In genomic region chr7:45808471-45808870, GRCm38 (mm10) we compare ENCODE assay signal across 19 mouse cellular contexts. TPM values are rescaled to one million over a fixed set of nuclear protein-coding genes. Genes with fewer than 3 reads are reported as not detected.
DNase-seq lines count a peak whose midpoint lies in the region; ATAC-seq and TF ChIP-seq lines count a peak whose summit lies in the region.
"Had no signal": no experiment of that assay in that cellular context is flagged by ENCODE, and none has a peak within 500 bp of the region (broad histone marks: within the 10 kb centered on the region; RNA-seq: fewer than 3 reads in every experiment).

No protein-coding gene starts in this region.

- no peak overlapping the region for H3K4me2 ChIP-seq in hindbrain, embryonic 13.5 days
- no peak overlapping the region for H3K4me2 ChIP-seq in hindbrain, embryonic 16.5 days (ENCODE audit: low read length)
- H3K4me2 ChIP-seq in midbrain, embryonic 14.5 days (ENCODE audit: low read length): no peak overlapping the region
- H3K4me2 ChIP-seq: embryonic facial prominence, embryonic 12.5 days; heart, embryonic 13.5 days; liver, embryonic 12.5 days had no signal

- peak overlapping the region; percentile 78; the same call in 1 of the 2 replicates for H3K27ac ChIP-seq in hindbrain, embryonic 13.5 days
- no peak overlapping the region; the same call in 1 of the 2 replicates for H3K27ac ChIP-seq in hindbrain, embryonic 16.5 days (ENCODE audit: low read depth, low read length)
- H3K27ac ChIP-seq in midbrain, embryonic 14.5 days (replicated peaks; ENCODE audit: low read depth, low read length): 0 out of 2 replicates have a peak overlapping the region, but pooled peaks have one; percentile 32
- H3K27ac ChIP-seq: embryonic facial prominence, embryonic 12.5 days; heart, embryonic 13.5 days; kidney, postnatal 0 days; liver, embryonic 12.5 days had no signal

- peaks cover 48% of the 10 kb centered on the region for H3K4me1 ChIP-seq in hindbrain, embryonic 13.5 days (replicated peaks)
- peaks cover 12% of the 10 kb centered on the region for H3K4me1 ChIP-seq in hindbrain, embryonic 16.5 days (ENCODE audit: control insufficient read depth, insufficient read depth, low read depth, low read length)
- peaks cover 78% of the 10 kb centered on the region for H3K4me1 ChIP-seq in E14TG2a.4 (replicated peaks; ENCODE audit: low read depth, low read length)
- peaks cover 10% of the 10 kb centered on the region for H3K4me1 ChIP-seq in midbrain, embryonic 14.5 days (ENCODE audit: control insufficient read depth, insufficient read depth, low read length)

- peaks cover 87% of the 10 kb centered on the region for H3K36me3 ChIP-seq in hindbrain, embryonic 13.5 days
- H3K36me3 ChIP-seq in hindbrain, embryonic 16.5 days (ENCODE audit: control insufficient read depth, insufficient read depth, low read length): peaks cover 60% of the 10 kb centered on the region
- H3K36me3 ChIP-seq in E14TG2a.4 (ENCODE audit: insufficient read depth, low read length): peaks cover 77% of the 10 kb centered on the region
- H3K36me3 ChIP-seq in midbrain, embryonic 14.5 days (ENCODE audit: control insufficient read depth, insufficient read depth, low read length): peaks cover 88% of the 10 kb centered on the region

- no peak for TF ChIP-seq CTCF in E14TG2a.4 (conservative IDR thresholded peaks at IDR 0.05; ENCODE audit: low read length)

- 45% methylated on average over 9 of the region's 11 CpGs for WGBS in hindbrain, embryonic 13.5 days
- WGBS in hindbrain, embryonic 16.5 days: 41% methylated on average over 11 of the region's 11 CpGs
- WGBS in midbrain, embryonic 14.5 days: 39% methylated on average over 11 of the region's 11 CpGs

- H3K27me3 ChIP-seq in hindbrain, embryonic 13.5 days: no peaks in the 10 kb centered on the region
- H3K27me3 ChIP-seq in hindbrain, embryonic 16.5 days (replicated peaks; ENCODE audit: control insufficient read depth, insufficient read depth, low read length): no peaks in the 10 kb centered on the region
- H3K27me3 ChIP-seq in E14TG2a.4 (ENCODE audit: insufficient read depth, low read length): no peaks in the 10 kb centered on the region
- no peaks in the 10 kb centered on the region for H3K27me3 ChIP-seq in midbrain, embryonic 14.5 days (ENCODE audit: control insufficient read depth, insufficient read depth, low read length)
- H3K27me3 ChIP-seq: embryonic facial prominence, embryonic 12.5 days; heart, embryonic 13.5 days; liver, embryonic 12.5 days had no signal

- peak; percentile 59 for DNase-seq in R1 (ENCODE audit: low read depth, low spot score)
- no peak for DNase-seq in midbrain, embryonic 14.5 days
- no peak for DNase-seq in thymus, postnatal 10 days (ENCODE audit: low spot score in 2 of 2)
- DNase-seq: adrenal gland, adult 2 months; cerebellum, adult 11 months; heart, postnatal 4 days; kidney, adult 11 months; spleen, adult 18-20 months had no signal

- 0 out of 2 replicates have a peak overlapping the region, but pooled peaks have one; percentile 24 for H3K9ac ChIP-seq in hindbrain, embryonic 13.5 days
- H3K9ac ChIP-seq in hindbrain, embryonic 16.5 days (ENCODE audit: low read depth, low read length): no peak overlapping the region
- no peak overlapping the region for H3K9ac ChIP-seq in midbrain, embryonic 14.5 days (replicated peaks; ENCODE audit: low read length)
- H3K9ac ChIP-seq: embryonic facial prominence, embryonic 12.5 days; heart, embryonic 13.5 days; liver, embryonic 12.5 days had no signal

- no peaks in the 10 kb centered on the region for H3K9me3 ChIP-seq in hindbrain, embryonic 13.5 days
- H3K9me3 ChIP-seq in hindbrain, embryonic 16.5 days (ENCODE audit: control insufficient read depth, low read length): no peaks in the 10 kb centered on the region
- no peaks in the 10 kb centered on the region for H3K9me3 ChIP-seq in E14TG2a.4 (ENCODE audit: low read length)
- H3K9me3 ChIP-seq in midbrain, embryonic 14.5 days (ENCODE audit: control insufficient read depth, low read length): no peaks in the 10 kb centered on the region
- H3K9me3 ChIP-seq: embryonic facial prominence, embryonic 12.5 days; G1E; heart, embryonic 13.5 days; liver, embryonic 12.5 days had no signal

- no peak overlapping the region for H3K4me3 ChIP-seq in hindbrain, embryonic 13.5 days
- H3K4me3 ChIP-seq in hindbrain, embryonic 16.5 days (ENCODE audit: low read length): no peak overlapping the region
- H3K4me3 ChIP-seq in E14TG2a.4 (replicated peaks; ENCODE audit: low read length): peak overlapping the region; percentile 20; the same call in 1 of the 2 replicates
- H3K4me3 ChIP-seq in midbrain, embryonic 14.5 days (replicated peaks; ENCODE audit: low read depth, low read length): no peak overlapping the region
- H3K4me3 ChIP-seq: embryonic facial prominence, embryonic 12.5 days; heart, embryonic 13.5 days; liver, embryonic 12.5 days had no signal

- no peak for ATAC-seq in hindbrain, embryonic 13.5 days (ENCODE audit: low FRiP score)
- no peak for ATAC-seq in hindbrain, embryonic 16.5 days
- no peak for ATAC-seq in midbrain, embryonic 14.5 days (ENCODE audit: low FRiP score, low TSS enrichment)
- no peak for ATAC-seq in granulocyte monocyte progenitor cell, adult 5-6 weeks (replicated peaks; ENCODE audit: poor library complexity, severe bottlenecking)
- ATAC-seq: liver, embryonic 12.5 days had no signal

RNA-seq across cellular contexts. Expression of gene Cyth2, which starts 5.9 kb away (rescaled TPM):
- 327 and 333 TPM in 2 replicates for polyA plus RNA-seq in hindbrain, embryonic 13.5 days (2015; fragmentation: Nextera tagmentation; extraction: Ambion mirVana)
- 243 TPM in 2 replicates for polyA plus RNA-seq in hindbrain, embryonic 16.5 days (2015; fragmentation: Nextera tagmentation; extraction: Ambion mirVana)
- polyA plus RNA-seq in midbrain, embryonic 14.5 days (2014; fragmentation: Nextera tagmentation; extraction: Ambion mirVana): 281 and 288 TPM in 2 replicates
- 32.7 and 36.3 TPM in 2 replicates for total RNA-seq in granulocyte monocyte progenitor cell, adult 5-6 weeks (2014; fragmentation: Nextera tagmentation)
- total RNA-seq in granulocyte monocyte progenitor cell, adult 5-6 weeks (2017): 33.1 and 35.3 TPM in 2 replicates

RNA-seq across cellular contexts. Expression of gene Kcnj14, which starts 16.1 kb away (rescaled TPM):
- polyA plus RNA-seq in hindbrain, embryonic 13.5 days (2015; fragmentation: Nextera tagmentation; extraction: Ambion mirVana): 0.50 and 0.81 TPM in 2 replicates
- polyA plus RNA-seq in hindbrain, embryonic 16.5 days (2015; fragmentation: Nextera tagmentation; extraction: Ambion mirVana): 1.2 TPM in 2 replicates
- polyA plus RNA-seq in midbrain, embryonic 14.5 days (2014; fragmentation: Nextera tagmentation; extraction: Ambion mirVana): 0.63 and 0.88 TPM in 2 replicates
- 0.47 and 0.71 TPM in 2 replicates for total RNA-seq in granulocyte monocyte progenitor cell, adult 5-6 weeks (2014; fragmentation: Nextera tagmentation)
- total RNA-seq in granulocyte monocyte progenitor cell, adult 5-6 weeks (2017): not detected in 2 replicates
- total RNA-seq: common myeloid progenitor, adult 5-6 weeks had no signal

RNA-seq across cellular contexts. Expression of gene Grwd1, which starts 22.3 kb away (rescaled TPM):
- 37.5 and 40.3 TPM in 2 replicates for polyA plus RNA-seq in hindbrain, embryonic 13.5 days (2015; fragmentation: Nextera tagmentation; extraction: Ambion mirVana)
- polyA plus RNA-seq in hindbrain, embryonic 16.5 days (2015; fragmentation: Nextera tagmentation; extraction: Ambion mirVana): 44.0 and 46.7 TPM in 2 replicates
- 37.2 and 37.4 TPM in 2 replicates for polyA plus RNA-seq in midbrain, embryonic 14.5 days (2014; fragmentation: Nextera tagmentation; extraction: Ambion mirVana)
- total RNA-seq in granulocyte monocyte progenitor cell, adult 5-6 weeks (2014; fragmentation: Nextera tagmentation): 30.9 and 33.6 TPM in 2 replicates
- total RNA-seq in granulocyte monocyte progenitor cell, adult 5-6 weeks (2017): 21.9 and 27.3 TPM in 2 replicates

RNA-seq across cellular contexts. Expression of gene Sult2b1, which starts 24.0 kb away (rescaled TPM):
- 5.2 and 5.3 TPM in 2 replicates for polyA plus RNA-seq in hindbrain, embryonic 13.5 days (2015; fragmentation: Nextera tagmentation; extraction: Ambion mirVana)
- 5.1 and 6.6 TPM in 2 replicates for polyA plus RNA-seq in hindbrain, embryonic 16.5 days (2015; fragmentation: Nextera tagmentation; extraction: Ambion mirVana)
- 5.2 and 8.5 TPM in 2 replicates for polyA plus RNA-seq in midbrain, embryonic 14.5 days (2014; fragmentation: Nextera tagmentation; extraction: Ambion mirVana)
- 1.3 and 3.3 TPM in 2 replicates for total RNA-seq in granulocyte monocyte progenitor cell, adult 5-6 weeks (2014; fragmentation: Nextera tagmentation)
- 0.39 TPM in 1 of 2 replicates, not detected in the other for total RNA-seq in granulocyte monocyte progenitor cell, adult 5-6 weeks (2017)
- total RNA-seq: heart, postnatal 4 days had no signal
- polyA plus RNA-seq: G1E had no signal

RNA-seq across cellular contexts. Expression of gene Lmtk3, which starts 24.9 kb away (rescaled TPM):
- polyA plus RNA-seq in hindbrain, embryonic 13.5 days (2015; fragmentation: Nextera tagmentation; extraction: Ambion mirVana): 21.1 and 22.8 TPM in 2 replicates
- polyA plus RNA-seq in hindbrain, embryonic 16.5 days (2015; fragmentation: Nextera tagmentation; extraction: Ambion mirVana): 17.2 and 21.3 TPM in 2 replicates
- 25.2 and 30.2 TPM in 2 replicates for polyA plus RNA-seq in midbrain, embryonic 14.5 days (2014; fragmentation: Nextera tagmentation; extraction: Ambion mirVana)
- not detected in 2 replicates for total RNA-seq in granulocyte monocyte progenitor cell, adult 5-6 weeks (2014; fragmentation: Nextera tagmentation)
- not detected in 2 replicates for total RNA-seq in granulocyte monocyte progenitor cell, adult 5-6 weeks (2017)
- total RNA-seq: common myeloid progenitor, adult 5-6 weeks had no signal
- polyA plus RNA-seq: thymus, postnatal 0 days had no signal
